Mouse (Mus musculus) lung, adult 2 months (tissue): ENCODE data around the gene Zfand6. TPM values are rescaled to one million over a fixed set of nuclear protein-coding genes. Genes with fewer than 3 reads are reported as not detected.

Source experiments
- DNase-seq: peaks from one replicate; pipeline ENCODE4 v3.0.0; 2022
- H3K4me1 ChIP-seq: fragments of 200-500 bp; 2 replicates; pipeline ENCODE4 v1.6.1; 2011; ENCODE audit warnings: low read length; ENCODE audit not compliant: control insufficient read depth, insufficient read depth
- H3K4me3 ChIP-seq: fragments of 200-500 bp; replicated peaks from 2 replicates; pipeline ENCODE3; 2011; ENCODE audit warnings: low read depth, mild to moderate bottlenecking, control low read depth, low read length; ENCODE audit errors: extremely low read depth
- CTCF ChIP-seq: fragments of 200-500 bp; IDR thresholded peaks from 2 replicates; pipeline ENCODE4 v1.5.1; 2011; ENCODE audit warnings: mild to moderate bottlenecking, low read length, control low read depth; ENCODE audit not compliant: insufficient read depth
- POLR2A ChIP-seq: fragments of 200-500 bp; IDR thresholded peaks from 2 replicates; pipeline ENCODE4 v1.6.1; 2011; ENCODE audit warnings: low read depth, mild to moderate bottlenecking, control low read depth, low read length, borderline replicate concordance; ENCODE audit errors: extremely low read depth
- WGBS: fragments of 180-500 bp; shearing (Covaris S2); methylation state at CpG from one replicate; pipeline ENCODE4 v1.1.7; 2018; 5-methylcytosine and 5-hydroxymethylcytosine counted together
- polyA plus RNA-seq: library from polyadenylated mRNA; depleted of rRNA; stranded (reverse); fragments of >200 nt; gene quantifications from 2 replicates; pipeline ENCODE4 v1.2.3, GENCODE M21; 2012; rRNA removed

Zfand6 gene
- polyA plus RNA-seq, 1 experiment = 45.7 TPM

- Histone ChIP-seq H3K4me3 (no peak overlapping the region), H3K4me1 (0 out of 2 replicates have a peak, but pooled peaks cover 2% of the 10 kb centered on the region)
- WGBS = 59% methylated on average over 1 of the region's 1 CpGs
- TF ChIP-seq CTCF (no peak), POLR2A (no peak)
- no peak for DNase-seq
Measured at GRCm38 (mm10) chr7:84579769-84580168, 110.0 kb downstream of the Zfand6 start.

GRCm38 (mm10) chr7:84578841-84579240, 110.9 kb downstream of the Zfand6 start:
- 71% methylated on average over 1 of the region's 1 CpGs for WGBS
- TF ChIP-seq CTCF = no peak
- no peak for TF ChIP-seq POLR2A
- H3K4me3 ChIP-seq = no peak overlapping the region
- 0 out of 2 replicates have a peak, but pooled peaks cover 2% of the 10 kb centered on the region for H3K4me1 ChIP-seq
- DNase-seq = no peak

- TF ChIP-seq POLR2A (no peak), CTCF (no peak)
- DNase-seq = no peak
- 71% methylated on average over 2 of the region's 2 CpGs for WGBS
- H3K4me1 ChIP-seq = 0 out of 2 replicates have a peak, but pooled peaks cover 2% of the 10 kb centered on the region
- no peak overlapping the region for H3K4me3 ChIP-seq
Measured at GRCm38 (mm10) chr7:84577034-84577433, 112.7 kb downstream of the Zfand6 start.

DNA sequence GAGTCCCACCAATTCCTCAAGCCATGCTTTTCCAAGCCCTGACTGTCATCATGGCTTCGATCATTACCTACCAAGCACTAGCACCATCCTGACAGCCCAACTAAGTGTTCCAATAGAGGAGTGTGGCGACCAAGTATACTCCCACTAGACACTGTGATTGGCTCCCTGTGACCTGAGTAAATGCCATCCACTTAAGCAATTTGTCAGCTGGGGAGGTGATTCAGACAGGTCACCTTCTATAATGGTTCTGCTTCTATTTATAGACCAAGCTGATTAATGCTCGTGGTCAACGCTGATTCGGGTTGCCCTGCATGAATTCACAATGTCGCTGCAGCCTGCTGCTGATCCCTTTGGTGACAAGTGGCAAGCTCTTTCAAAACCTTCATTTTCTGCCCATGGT, 123.6 kb downstream of the Zfand6 start:
- no peak for DNase-seq
- no peak overlapping the region for H3K4me3 ChIP-seq
- no peaks in the 10 kb centered on the region for H3K4me1 ChIP-seq
- TF ChIP-seq POLR2A = no peak
- TF ChIP-seq CTCF = no peak
- WGBS = 47% methylated on average over 6 of the region's 6 CpGs

DNA sequence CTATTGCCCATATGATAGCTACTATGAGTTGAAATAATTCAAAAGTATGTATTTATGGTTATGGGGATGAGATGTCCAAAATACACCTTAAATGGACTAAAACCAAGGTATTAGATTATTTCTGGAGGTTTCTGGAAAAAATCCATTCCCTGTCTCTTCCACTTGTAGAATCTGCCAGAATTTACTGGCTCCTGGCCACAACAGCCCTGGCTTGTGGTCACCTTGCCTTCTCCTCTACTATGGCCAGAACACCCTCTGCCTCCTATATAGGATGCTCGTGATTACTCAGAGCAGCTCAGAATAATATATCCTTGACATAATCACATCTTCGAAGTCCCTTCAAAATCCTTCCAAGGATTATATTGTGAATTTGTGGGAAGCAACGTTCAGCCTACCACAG, 125.5 kb downstream of the Zfand6 start:
- H3K4me1 ChIP-seq = no peaks in the 10 kb centered on the region
- no peak for DNase-seq
- no peak overlapping the region for H3K4me3 ChIP-seq
- TF ChIP-seq POLR2A (no peak), CTCF (no peak)
- WGBS = 80% methylated on average over 3 of the region's 3 CpGs

Other genes starting within 250 kb of the Zfand6 start
- gene Gm2115, start 161.0 kb downstream of the Zfand6 start, polyA plus RNA-seq = 0.93 and 2.2 TPM in 2 replicates
- gene Fah, start 83.2 kb downstream of the Zfand6 start, polyA plus RNA-seq = 46.4 and 51.1 TPM in 2 replicates
- not detected in 2 replicates for gene Olfr291, start 163.6 kb upstream of the Zfand6 start, polyA plus RNA-seq